Mouse (Mus musculus) heart, adult 18-20 months (tissue): ENCODE data around the gene Bpifa6. TPM values are rescaled to one million over a fixed set of nuclear protein-coding genes. Genes with fewer than 3 reads are reported as not detected.
A peak's percentile ranks its signal among the peaks of the same experiment; 100 is the strongest.
"Not testable (repeated sequence)": the region's sequence is repeated elsewhere in the genome, so short reads cannot be mapped to it uniquely, and the experiment has no call there.

Experiments used
- DNase-seq, 2 experiments: peaks; one replicate each; pipeline ENCODE4 v3.0.0; 2021 to 2022; ENCODE audit warnings: mixed read lengths in 1 of 2
- long read RNA-seq, 2 experiments: library from polyadenylated mRNA; stranded (forward); transcript quantifications; one replicate each; pipeline ENCODE4 v2.0.0; 2021
- total RNA-seq, 2 experiments: library from RNA; stranded (reverse); gene quantifications; 2 replicates each; pipeline ENCODE4 v1.2.3; 2021

Bpifa6 gene
- total RNA-seq: not detected
- long read RNA-seq, experiment 1: 0 reads
- long read RNA-seq, experiment 2: 0 reads

DNA sequence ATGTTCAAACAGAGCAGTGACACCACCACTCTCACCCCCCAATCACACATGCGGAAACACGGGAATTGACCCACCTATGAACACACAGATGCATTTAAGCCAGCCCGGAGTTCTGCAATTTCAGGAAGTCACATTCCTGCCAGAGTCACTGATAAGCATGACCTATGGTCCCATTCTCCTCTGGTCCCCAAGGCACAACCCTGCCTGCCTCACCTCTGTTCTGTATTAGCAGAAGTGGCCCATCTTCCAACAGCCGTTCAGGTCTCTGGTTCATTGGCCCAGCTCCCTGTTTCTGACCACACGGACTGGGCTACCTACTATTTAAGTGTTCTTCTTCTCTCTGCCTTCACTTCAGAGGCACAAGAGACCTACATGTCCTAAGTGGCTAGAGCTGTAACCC is at the start of gene Bpifa6:
Gene Bpifa6, plus strand, starts transcription at position 364 of the 400 bp plus-strand sequence.
- DNase-seq: no peak

DNA sequence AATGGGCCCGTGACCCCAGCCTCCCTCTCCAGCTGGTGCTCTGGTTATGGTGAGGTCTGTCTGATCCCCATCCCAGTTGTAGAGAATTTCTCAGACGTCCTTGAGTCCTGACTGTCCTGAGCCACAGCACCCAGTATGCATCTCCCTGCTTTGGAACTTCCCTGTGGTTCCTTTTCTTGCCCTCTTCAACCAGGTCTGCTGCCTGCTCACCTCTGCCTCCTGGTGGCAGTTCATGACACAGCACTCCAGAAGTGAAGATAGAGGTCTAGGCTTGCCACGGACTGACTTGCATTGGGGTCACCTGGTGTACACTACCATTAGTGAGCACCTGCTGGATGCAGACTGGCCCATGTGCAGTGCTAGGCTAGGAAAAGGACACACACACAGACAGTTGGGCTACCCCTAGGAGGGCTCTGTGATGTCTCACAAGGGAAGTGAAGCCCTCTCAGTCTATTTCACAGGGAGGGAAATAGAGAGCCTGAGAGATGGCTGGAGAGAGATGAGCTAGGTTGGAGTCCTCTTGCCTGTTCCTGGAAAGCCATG is 44.8 kb upstream of the Bpifa6 start:
- DNase-seq: peak; percentile 23 to 60

DNA sequence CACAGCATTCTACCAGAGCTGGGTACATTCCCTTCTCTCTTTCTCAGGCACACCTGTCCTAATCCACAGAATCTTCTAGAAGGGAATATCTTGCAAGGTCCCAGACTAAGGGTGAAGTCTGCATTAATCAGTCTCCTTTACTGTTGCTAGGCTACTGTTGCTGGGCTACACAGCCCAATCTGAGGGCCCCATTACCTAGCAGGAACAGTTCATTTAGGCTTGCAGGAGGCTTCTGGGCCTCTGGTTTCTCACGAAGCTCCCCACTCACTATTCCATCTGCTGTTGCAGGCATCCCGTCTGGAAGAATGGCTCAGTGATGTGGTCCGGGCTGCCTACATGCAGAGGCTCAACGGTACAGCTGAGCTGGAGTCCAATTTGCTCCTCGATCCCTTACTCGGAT is 43.6 kb upstream of the Bpifa6 start:
- DNase-seq: no peak

DNA sequence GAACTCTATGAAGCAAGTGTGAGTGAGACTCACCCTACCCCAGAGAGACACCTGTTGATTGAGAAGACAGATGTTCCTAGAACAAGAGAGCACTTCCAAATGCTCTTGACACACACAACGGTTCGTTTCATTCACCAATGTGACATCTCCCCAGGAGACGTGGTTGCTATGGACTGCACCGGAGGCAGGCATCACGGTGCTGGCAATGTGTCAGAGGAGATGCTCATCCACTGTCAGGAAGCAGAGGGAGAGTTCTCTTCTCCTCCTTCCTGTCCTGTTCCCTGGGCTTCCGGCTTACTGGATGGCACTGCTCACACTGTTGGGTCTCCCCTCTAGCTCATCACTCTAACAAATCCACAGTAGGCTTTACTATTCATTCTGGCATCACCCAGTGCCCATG is 41.4 kb upstream of the Bpifa6 start:
- no peak for DNase-seq

DNA sequence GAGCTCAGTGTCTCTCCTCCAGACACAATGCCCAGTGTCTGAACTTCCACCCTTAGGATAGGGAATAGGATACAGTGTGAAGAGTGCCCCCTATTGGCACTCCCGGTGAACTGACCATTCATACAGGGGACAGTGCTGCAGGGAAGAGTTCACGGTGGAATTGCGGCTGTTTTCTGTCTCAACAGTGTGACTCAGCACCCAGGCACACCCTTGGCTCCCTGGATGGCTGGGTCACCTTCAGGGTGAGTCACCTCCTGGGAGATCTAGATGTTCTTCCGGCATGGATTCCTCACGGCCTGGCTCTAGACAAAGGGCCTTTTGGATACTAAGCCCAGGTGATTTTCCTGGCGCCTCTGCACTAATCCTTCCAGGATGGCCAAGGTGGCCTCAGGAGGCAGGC is 39.4 kb upstream of the Bpifa6 start:
- DNase-seq: no peak

DNA sequence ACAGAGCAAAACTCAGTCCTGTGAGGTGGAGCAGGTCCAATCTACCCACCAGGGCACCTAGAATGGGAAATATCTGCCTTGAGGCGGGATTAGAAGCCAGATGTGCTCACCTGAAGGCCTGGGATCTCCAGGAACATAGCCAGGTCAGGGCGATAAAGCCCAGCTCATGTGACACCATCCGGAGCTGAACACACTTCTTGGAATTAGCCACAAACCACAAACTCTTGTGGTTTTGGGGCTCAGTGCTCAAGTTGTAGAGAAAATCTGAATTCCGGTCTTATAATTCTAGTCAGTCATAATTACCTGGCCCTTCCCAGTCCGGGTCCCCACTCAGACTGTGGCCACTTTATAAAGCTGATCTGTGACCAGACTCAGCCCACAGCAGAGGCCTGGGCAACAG is 36.9 kb upstream of the Bpifa6 start, which contains the start of gene Bpifb4:
Gene Bpifb4, plus strand, starts transcription at position 370 of the 400 bp plus-strand sequence.
- no peak for DNase-seq

DNA sequence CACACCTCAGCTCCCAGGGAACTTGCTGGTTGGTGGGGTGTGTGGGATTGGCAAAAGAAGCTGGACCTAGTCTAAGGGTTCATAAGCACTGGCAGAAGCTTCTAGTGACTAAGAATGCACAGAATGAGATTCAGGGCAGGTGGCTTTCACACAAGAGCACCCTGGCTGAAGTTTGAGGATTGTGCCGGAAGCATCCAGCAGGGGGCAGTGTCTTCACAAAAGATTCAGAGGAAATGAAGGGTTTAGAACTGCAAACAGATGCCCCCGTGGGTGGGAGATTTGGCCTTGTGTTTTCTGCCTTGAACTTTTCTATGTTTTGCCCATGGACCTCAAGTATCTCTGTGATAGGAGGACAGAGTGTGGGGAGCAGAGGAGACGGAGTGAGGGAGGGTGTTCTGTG is 31.2 kb upstream of the Bpifa6 start:
- peak in 1 of 2 experiments; percentile 61 for DNase-seq

DNA sequence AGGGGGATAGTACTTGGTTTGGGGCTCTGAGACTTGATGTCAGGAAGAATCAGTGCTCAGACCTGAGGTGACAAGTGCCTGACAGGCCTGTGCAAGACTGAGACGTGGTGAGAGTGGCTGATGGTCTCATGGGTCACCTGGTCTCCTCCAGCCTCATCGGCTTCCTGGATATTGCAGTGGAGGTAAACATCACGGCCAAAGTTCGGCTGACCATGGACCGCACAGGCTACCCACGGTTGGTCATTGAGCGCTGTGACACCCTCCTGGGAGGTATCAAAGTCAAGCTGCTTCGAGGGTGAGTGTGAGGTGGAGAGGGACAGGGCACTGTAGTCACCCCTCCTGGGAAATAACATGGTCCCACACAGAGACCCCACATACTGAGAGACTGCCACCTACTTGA is 30.2 kb upstream of the Bpifa6 start:
- DNase-seq: no peak

DNA sequence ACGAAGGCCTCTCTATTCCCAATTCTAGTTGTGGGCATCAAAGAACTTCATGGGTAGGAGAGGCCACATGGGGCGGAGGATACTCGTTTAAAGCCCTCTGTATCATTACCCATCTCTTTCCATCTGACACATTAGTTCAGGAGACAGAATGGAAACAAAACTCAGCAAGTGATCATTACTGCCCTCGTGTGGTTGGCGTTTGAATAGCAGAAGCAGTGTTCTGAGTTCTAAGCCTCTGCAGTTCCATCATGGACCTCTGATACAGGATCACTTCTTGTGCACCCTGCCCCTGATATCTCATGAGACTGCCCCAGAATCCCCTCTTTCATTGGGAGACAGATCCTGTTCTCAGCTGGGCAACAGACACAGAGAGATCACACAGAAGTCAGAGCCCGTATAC is 21.8 kb upstream of the Bpifa6 start:
- peak; percentile 12 to 72 for DNase-seq

DNA sequence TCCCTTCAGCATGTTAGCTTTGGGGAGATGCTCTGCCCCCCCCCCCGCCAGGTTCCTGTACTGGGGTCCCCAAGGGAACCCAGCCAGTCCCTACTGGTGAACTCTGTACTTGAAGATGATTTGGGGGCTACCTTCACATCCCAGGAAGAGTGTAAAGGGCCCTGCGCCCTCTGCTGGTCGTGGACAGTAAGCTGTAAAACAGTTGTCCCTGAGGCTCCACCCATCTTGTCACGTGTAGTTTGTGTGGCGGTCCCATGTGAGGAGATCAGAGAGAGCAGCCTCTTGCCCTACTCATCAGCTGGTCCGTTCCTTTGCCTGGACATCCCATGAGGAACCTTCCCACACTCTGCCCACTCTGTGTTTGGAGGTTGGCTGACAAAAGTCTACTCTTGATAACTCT is 20.9 kb upstream of the Bpifa6 start:
- DNase-seq: peak in 1 of 2 experiments; percentile 18

DNA sequence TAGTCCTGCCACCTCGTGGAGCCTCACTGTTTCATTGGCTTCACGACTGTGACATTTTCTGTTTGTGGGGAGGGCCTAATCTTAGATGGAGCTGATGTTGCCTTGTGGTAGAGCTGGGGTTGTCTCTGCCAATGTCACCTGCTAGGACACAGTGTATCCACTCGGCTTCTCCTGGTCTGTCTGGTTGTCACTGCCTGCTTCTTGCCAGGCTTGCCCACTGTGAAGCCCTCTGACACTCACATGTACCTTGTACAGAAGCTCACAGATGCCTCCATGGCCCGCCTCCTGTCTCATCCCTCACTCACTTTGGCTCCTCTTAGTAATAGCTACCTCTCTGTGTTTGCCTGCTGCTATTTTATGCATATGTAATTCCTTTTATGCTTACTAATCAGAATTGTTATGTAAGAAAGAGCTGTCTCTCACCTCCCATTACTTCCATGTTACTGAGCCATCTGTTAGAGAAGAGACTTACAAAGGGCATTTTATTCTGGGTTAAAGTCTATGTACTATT is 11.9 kb upstream of the Bpifa6 start:
- DNase-seq: no peak

DNA sequence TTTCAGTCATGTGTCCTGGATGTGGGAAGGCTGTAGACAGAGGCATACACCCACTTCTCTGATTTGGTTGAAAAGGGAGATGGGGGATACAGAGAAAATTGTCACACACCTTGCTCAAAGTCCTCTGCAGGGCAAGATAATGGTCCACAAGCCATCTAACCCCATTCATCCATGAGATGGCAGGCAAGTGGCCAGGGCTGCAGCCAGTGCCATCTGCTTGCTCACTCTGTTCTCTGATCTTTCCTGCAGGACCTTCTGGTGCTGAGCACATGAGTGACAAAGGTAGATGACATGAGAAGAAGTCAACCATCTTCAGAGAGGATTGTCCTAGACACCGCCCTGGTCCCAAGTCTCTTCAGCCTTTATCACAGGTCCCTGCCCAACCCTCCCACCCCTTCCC is 11.4 kb upstream of the Bpifa6 start:
- no peak for DNase-seq

DNA sequence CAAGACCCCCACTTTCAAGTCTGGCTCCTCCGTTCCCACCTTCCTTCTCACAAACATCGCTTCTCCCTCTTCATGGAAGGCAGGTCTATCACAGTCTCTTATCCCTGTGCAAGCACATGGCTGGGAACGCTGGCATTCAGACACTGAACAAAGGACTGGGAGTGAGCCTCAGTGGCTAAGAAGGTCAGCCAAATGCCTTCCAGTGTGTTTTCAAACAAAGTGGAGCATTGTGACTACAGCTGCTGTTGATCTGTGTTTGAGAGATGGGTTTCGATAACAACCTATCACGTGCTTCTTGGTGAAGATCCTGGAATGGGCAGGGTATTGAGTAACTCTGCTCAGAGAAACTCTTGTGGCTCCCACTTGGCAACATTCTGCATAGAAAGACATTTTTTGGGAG is 4.5 kb upstream of the Bpifa6 start:
- no peak for DNase-seq

DNA sequence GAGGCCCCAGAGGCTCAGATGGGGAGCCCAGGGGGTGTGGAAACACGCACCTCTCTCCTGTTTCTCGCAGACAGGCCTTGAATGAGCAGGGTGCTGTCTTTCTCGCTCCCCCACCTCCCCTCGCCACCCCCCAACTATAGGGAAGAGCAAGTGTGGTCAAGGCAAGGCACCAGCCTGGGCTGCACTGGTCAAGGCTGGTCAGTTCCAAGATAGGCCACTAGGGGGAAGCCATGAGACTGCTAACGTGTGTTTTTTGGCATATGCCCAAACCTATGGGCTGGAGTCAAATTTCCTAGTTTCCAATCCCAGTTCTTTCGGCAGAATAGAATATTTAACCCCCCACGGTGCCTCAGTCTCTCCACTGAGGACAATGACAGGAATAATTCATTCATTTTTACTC is 21.0 kb downstream of the Bpifa6 start:
- DNase-seq: peak; percentile 67 to 91

DNA sequence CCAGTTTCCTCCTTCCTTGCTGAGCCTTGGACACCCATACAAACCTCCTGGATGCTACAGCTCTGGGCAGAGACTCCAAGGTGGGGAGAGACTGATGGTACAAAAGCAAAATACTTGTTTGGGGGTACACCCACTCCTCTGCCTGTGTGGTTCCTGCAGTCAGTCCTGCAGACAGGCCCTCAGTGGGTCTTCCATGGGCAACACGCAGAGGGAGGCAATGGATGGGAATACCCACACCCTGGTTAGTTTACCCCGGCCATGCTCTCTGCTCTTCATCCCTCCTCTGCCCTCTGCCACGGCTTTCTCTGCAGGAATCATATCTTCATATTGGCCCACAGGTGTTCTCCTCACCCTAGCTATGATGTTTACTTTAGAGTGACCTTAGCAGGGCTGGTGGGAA is 25.8 kb downstream of the Bpifa6 start:
- no peak for DNase-seq

DNA sequence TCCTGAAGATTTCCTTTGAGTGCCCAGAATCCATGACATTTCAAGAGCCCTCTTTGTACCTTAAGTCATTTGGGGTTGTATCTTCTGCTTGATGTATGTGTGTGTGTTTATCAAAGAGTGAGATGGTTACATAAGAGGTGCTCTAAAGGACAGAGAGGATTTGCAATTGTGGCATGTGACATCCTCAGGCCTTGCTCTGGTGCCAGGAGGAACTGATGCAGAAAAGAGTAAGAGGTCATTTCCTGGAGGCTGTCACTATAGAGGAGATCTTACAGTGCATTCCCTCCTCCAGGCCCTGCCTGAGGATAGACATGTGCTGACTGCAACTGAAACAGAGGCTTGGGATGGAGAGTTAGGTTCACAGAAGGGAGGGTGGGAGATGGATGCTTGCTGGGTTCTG is 26.3 kb downstream of the Bpifa6 start:
- DNase-seq: no peak

DNA sequence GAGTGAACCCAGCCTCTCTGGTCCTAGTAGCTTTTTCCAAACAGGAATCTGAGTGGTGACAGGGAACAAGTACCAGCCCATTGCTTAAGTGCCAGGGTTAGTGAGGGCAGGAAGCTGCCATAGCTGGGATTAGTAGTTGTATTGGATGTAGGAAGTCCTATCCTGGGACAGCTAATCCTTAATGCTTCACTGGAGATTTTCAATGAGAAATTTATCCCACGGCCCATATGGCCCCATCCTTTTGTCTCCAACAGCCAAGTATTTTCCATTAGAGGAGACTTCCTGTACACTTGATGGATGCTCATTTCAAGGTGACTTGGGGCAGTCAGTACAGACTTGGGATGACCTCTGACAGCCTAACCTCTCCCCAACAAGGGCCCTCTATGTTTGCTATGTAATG is 29.7 kb downstream of the Bpifa6 start:
- no peak for DNase-seq

DNA sequence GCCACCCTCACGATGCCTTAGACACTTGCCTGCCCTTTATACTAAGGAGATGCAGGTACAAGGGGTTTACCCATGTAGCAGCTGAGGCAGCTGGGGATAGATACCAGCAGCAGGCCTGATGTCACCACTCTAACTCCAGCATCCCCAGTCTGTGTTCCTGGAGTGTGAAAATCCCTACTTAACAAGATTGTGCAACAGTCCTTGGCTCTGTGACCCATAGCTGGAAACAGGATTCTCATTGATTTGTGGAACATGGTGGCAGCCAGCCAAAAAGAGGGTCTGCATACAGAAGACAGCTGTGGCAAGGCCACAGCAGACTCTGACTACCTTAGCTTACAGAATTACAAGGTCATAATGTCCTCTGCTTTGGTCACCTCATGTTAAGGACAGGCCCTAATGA is 30.3 kb downstream of the Bpifa6 start:
- no peak for DNase-seq

DNA sequence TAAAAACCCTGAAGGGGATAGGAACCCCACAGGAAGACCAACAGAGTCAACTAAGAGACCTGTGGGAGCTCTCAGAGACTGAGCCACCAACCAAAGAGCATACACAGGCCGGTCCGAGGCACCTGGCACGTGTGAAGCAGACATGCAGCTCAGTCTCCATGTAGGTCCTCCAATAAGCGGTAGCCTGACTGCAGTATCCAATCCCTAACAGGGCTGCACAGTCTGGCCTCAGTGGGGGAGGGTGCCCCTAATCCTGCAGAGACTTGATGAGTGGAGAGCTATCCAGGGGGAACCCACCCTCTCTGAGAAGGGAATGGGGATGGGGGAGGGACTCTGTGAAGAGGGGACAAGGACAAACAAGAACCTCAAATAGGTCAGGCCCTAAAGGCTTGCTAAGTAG is 31.0 kb downstream of the Bpifa6 start:
- no peak for DNase-seq

DNA sequence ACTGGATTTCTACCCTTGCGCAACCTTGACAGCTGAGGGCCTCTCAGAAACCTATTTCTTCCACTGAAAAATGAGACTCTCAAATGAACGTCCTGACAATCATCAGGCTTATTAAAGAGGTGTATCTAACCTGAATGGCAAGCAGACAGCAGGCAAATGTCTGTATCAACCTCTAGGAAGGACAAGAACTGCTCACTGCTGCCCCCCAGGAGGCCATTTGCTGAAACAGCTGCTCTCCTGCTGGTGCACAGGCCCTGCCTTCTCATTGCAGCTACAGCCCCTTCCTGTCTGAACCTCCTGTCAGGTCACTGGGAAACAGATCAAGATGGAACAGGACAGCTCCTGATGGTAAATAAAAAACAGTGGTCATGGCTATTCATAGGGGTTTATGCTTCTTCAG is 31.6 kb downstream of the Bpifa6 start:
- DNase-seq: no peak

DNA sequence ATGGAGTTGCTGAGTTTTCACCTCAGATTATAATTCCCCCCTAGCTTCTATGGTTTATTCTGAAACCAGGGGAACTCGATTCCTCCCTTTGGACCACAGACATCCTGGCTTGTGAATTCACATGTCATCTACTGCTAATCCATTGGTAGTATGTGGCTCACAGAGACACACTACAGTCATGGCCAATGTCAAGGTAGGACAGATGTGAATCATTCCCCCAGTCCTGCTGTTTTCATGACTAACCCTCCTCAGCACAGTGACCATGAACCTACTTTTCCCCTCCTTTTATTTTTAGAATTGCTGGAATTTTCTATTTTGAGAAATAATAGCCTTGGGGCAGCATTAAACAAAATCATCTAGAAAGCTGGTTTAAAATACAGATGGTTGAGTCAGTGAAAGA is 32.6 kb downstream of the Bpifa6 start:
- no peak for DNase-seq

DNA sequence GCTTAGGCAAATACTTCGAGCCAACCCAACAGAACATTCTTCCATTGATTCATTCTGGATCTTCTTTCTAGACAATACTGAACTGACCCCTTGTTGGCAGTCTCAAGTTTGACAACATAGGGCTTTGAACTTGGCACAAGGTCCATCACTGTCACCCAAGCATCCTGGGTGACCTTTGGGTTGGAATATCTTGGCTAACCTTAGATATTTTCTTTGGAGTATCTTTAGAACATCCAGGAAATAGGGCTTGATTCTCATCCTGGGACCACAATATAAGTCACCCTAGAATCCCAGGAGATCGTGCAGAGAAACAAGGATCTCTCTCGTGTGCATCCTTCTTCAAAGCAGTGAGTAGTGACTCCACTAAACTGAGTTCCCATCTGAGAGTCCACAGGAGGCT is 33.2 kb downstream of the Bpifa6 start, which contains the start of gene Bpifa2:
Gene Bpifa2, plus strand, starts transcription at position 301 of the 400 bp plus-strand sequence.
- DNase-seq: no peak

DNA sequence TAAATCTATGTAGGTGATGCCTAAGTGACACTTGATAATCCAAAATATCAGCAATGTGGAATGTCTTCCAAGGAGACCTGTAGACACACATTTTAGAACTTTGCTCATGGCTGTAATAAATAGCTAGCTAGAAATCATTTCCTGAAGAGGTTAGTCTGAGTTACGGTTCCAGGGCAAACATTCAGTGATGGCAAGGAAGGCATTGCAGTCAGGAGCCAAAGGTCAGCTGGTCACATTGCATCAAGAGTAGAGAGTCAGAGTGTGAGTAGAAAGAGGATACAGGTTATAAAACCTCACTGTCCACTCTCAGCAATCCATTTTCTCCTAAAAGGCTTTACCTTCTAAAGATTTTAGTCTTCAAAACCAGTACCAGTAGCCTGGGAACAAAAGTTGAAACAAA is 43.2 kb downstream of the Bpifa6 start:
- DNase-seq: no peak

DNA sequence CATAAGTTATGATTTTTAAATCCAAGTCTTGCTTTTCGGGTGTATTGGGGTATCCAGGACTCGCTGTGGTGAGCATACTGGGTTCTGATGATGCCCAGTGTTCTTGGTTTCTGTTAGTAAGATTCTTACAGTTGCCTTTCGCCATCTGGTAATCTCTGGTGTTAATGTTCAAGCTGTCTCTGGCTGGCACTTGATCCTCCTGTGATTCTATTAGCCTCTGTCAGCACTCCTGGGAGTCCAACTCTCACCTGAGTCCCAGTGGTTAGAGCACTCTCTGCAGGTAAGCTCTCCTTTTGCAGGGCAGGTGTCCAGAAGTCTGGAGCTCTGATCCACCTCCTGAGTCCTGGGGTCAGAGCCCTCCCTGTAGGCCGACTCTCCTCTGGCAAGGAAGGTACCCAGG is 49.9 kb downstream of the Bpifa6 start:
- not testable (repeated sequence) for DNase-seq

DNA sequence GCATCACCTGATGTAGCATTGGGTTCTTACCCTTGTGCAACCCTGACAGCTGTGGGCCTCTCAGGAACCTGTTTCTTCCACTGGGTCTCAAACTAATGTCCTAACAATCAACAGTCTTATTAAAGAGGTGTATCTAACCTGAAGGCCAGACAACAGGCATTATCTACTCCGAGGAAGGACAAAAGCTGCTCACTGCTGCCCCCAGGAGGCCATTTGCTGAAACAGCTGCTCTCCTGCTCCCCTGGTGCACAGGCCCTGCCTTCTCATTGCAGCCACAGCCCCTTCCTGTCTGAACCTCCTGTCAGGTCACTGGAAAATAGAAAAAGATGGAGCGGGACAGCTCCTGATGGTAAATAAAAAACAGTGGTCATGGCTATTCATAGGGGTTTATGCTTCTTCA is 64.2 kb downstream of the Bpifa6 start:
- peak in 1 of 2 experiments; percentile 13 for DNase-seq
